Mouse (Mus musculus): Measurements from ENCODE around the gene Atad3a. TPM values are rescaled to one million over a fixed set of nuclear protein-coding genes. Genes with fewer than 3 reads are reported as not detected.
"Not testable (repeated sequence)": the region's sequence is repeated elsewhere in the genome, so short reads cannot be mapped to it uniquely, and the experiment has no call there.

The Atad3a gene
- 73.2 and 75.6 TPM in 2 replicates for polyA plus RNA-seq (2015; fragmentation: Nextera tagmentation; extraction: Ambion mirVana)

- Histone ChIP-seq H3K4me3 (replicated peaks) (peak within 1 kb of the TSS; percentile 82), H3K9ac (peak within 1 kb of the TSS; percentile 85), H3K27ac (peak within 1 kb of the TSS; percentile 71), H3K4me1 (replicated peaks) (peaks cover 40% of the 10 kb centered on the region), H3K9me3 (replicated peaks) (no peaks in the 10 kb centered on the region), H3K4me2 (peak within 1 kb of the TSS; percentile 97), H3K36me3 (peaks cover 27% of the 10 kb centered on the region), H3K27me3 (no peaks in the 10 kb centered on the region)
- under 1% methylated on average over 68 of the region's 68 CpGs for WGBS (ENCODE audit: insufficient replicate concordance)
- DNase-seq (peak; percentile 96), ATAC-seq (ENCODE audit: low read depth) (peak; percentile 98)
Measured at GRCm38 (mm10) chr4:155760613-155761355, at the start of gene Atad3a. TSS of gene Atad3a (minus strand) at chr4:155761093.

GRCm38 (mm10) chr4:155807841-155808240 lies 46.9 kb upstream of the Atad3a start:
- no peaks in the 10 kb centered on the region for H3K9me3 ChIP-seq (replicated peaks)
- no peak overlapping the region for H3K4me3 ChIP-seq (replicated peaks)
- H3K9ac ChIP-seq = no peak overlapping the region
- ATAC-seq (ENCODE audit: low read depth) = no peak
- WGBS (ENCODE audit: insufficient replicate concordance) = 78% methylated on average over 3 of the region's 3 CpGs
- H3K27me3 ChIP-seq = no peaks in the 10 kb centered on the region
- H3K4me2 ChIP-seq = no peak overlapping the region
- peaks cover 64% of the 10 kb centered on the region for H3K36me3 ChIP-seq
- H3K4me1 ChIP-seq (replicated peaks) = peaks cover 38% of the 10 kb centered on the region
- H3K27ac ChIP-seq = no peak overlapping the region
- DNase-seq = no peak

GRCm38 (mm10) chr4:155803340-155804041 lies 42.6 kb upstream of the Atad3a start:
- Histone ChIP-seq H3K36me3 (peaks cover 37% of the 10 kb centered on the region), H3K4me3 (replicated peaks) (peak overlapping the region; percentile 72), H3K4me2 (peak overlapping the region; percentile 90), H3K27me3 (peaks cover 2% of the 10 kb centered on the region), H3K9me3 (replicated peaks) (no peaks in the 10 kb centered on the region), H3K4me1 (replicated peaks) (peaks cover 35% of the 10 kb centered on the region), H3K27ac (peak overlapping the region; percentile 75), H3K9ac (peak overlapping the region; percentile 83)
- ATAC-seq (ENCODE audit: low read depth) (peak; percentile 98), DNase-seq (peak; percentile 92)
- under 1% methylated on average over 58 of the region's 58 CpGs for WGBS (ENCODE audit: insufficient replicate concordance)

GRCm38 (mm10) chr4:155802741-155803339 lies 41.9 kb upstream of the Atad3a start, which contains the start of gene Mrpl20:
TSS of gene Mrpl20 (plus strand) at chr4:155802878.
- H3K4me2 ChIP-seq = peak within 1 kb of the TSS; percentile 90
- 4% methylated on average over 12 of the region's 12 CpGs for WGBS (ENCODE audit: insufficient replicate concordance)
- peaks cover 35% of the 10 kb centered on the region for H3K4me1 ChIP-seq (replicated peaks)
- peak within 1 kb of the TSS; percentile 83 for H3K9ac ChIP-seq
- peaks cover 31% of the 10 kb centered on the region for H3K36me3 ChIP-seq
- DNase-seq (peak; percentile 43), ATAC-seq (ENCODE audit: low read depth) (peak; percentile 64)
- H3K27ac ChIP-seq = peak within 1 kb of the TSS; percentile 75
- H3K9me3 ChIP-seq (replicated peaks) = no peaks in the 10 kb centered on the region
- peak within 1 kb of the TSS; percentile 72 for H3K4me3 ChIP-seq (replicated peaks)
- peaks cover 8% of the 10 kb centered on the region for H3K27me3 ChIP-seq

GRCm38 (mm10) chr4:155802075-155802474 lies 41.2 kb upstream of the Atad3a start:
- no peak overlapping the region for H3K27ac ChIP-seq
- no peaks in the 10 kb centered on the region for H3K9me3 ChIP-seq (replicated peaks)
- no peak overlapping the region for H3K4me3 ChIP-seq (replicated peaks)
- H3K4me2 ChIP-seq = peak overlapping the region; percentile 90
- H3K36me3 ChIP-seq = peaks cover 23% of the 10 kb centered on the region
- peaks cover 35% of the 10 kb centered on the region for H3K4me1 ChIP-seq (replicated peaks)
- H3K9ac ChIP-seq = no peak overlapping the region
- peaks cover 8% of the 10 kb centered on the region for H3K27me3 ChIP-seq
- 94% methylated on average over 1 of the region's 1 CpGs for whole genome bisulfite sequencing (ENCODE audit: insufficient replicate concordance)
- ATAC-seq (ENCODE audit: low read depth) = no peak
- no peak for DNase-seq

GRCm38 (mm10) chr4:155793730-155794129 lies 32.8 kb upstream of the Atad3a start:
- Histone ChIP-seq H3K27ac (no peak overlapping the region), H3K4me3 (replicated peaks) (no peak overlapping the region), H3K4me1 (replicated peaks) (peaks cover 14% of the 10 kb centered on the region), H3K4me2 (no peak overlapping the region), H3K9me3 (replicated peaks) (no peaks in the 10 kb centered on the region), H3K9ac (no peak overlapping the region), H3K27me3 (peaks cover 21% of the 10 kb centered on the region), H3K36me3 (no peaks in the 10 kb centered on the region)
- ATAC-seq (ENCODE audit: low read depth) (no peak), DNase-seq (no peak)
- 59% methylated on average over 2 of the region's 2 CpGs for WGBS (ENCODE audit: insufficient replicate concordance)

- Histone ChIP-seq H3K4me1 (replicated peaks) (peaks cover 22% of the 10 kb centered on the region), H3K9me3 (replicated peaks) (no peaks in the 10 kb centered on the region), H3K9ac (no peak overlapping the region), H3K27ac (no peak overlapping the region), H3K4me3 (replicated peaks) (no peak overlapping the region), H3K27me3 (peaks cover 19% of the 10 kb centered on the region), H3K4me2 (no peak overlapping the region), H3K36me3 (no peaks in the 10 kb centered on the region)
- ATAC-seq (ENCODE audit: low read depth) (no peak), DNase-seq (no peak)
- WGBS (ENCODE audit: insufficient replicate concordance) = 63% methylated on average over 24 of the region's 24 CpGs
Measured at GRCm38 (mm10) chr4:155791240-155791933, 30.5 kb upstream of the Atad3a start.

GRCm38 (mm10) chr4:155790650-155791161 lies 29.8 kb upstream of the Atad3a start:
- Histone ChIP-seq H3K27ac (no peak overlapping the region), H3K4me1 (replicated peaks) (peaks cover 25% of the 10 kb centered on the region), H3K4me2 (no peak overlapping the region), H3K9ac (no peak overlapping the region), H3K27me3 (peaks cover 14% of the 10 kb centered on the region), H3K9me3 (replicated peaks) (no peaks in the 10 kb centered on the region), H3K4me3 (replicated peaks) (no peak overlapping the region), H3K36me3 (no peaks in the 10 kb centered on the region)
- WGBS (ENCODE audit: insufficient replicate concordance) = 53% methylated on average over 3 of the region's 3 CpGs
- DNase-seq = no peak
- peak; percentile 37; the same call in 1 of the 2 replicates for ATAC-seq (ENCODE audit: low read depth)

GRCm38 (mm10) chr4:155790021-155790489 lies 29.2 kb upstream of the Atad3a start, which contains the start of gene Ankrd65:
TSS of gene Ankrd65 (plus strand) at chr4:155790439.
- WGBS (ENCODE audit: insufficient replicate concordance) = 69% methylated on average over 3 of the region's 3 CpGs
- Histone ChIP-seq H3K4me1 (replicated peaks) (peaks cover 32% of the 10 kb centered on the region), H3K4me3 (replicated peaks) (no peak within 1 kb of the TSS), H3K27ac (no peak within 1 kb of the TSS), H3K9me3 (replicated peaks) (no peaks in the 10 kb centered on the region), H3K4me2 (no peak within 1 kb of the TSS), H3K9ac (no peak within 1 kb of the TSS), H3K27me3 (peaks cover 14% of the 10 kb centered on the region), H3K36me3 (no peaks in the 10 kb centered on the region)
- ATAC-seq (ENCODE audit: low read depth) (no peak), DNase-seq (no peak)

GRCm38 (mm10) chr4:155788833-155789232 lies 27.9 kb upstream of the Atad3a start:
- Histone ChIP-seq H3K27me3 (peaks cover 14% of the 10 kb centered on the region), H3K4me1 (replicated peaks) (peaks cover 42% of the 10 kb centered on the region)
- H3K27ac ChIP-seq; H3K4me2 ChIP-seq; H3K9ac ChIP-seq; ATAC-seq (ENCODE audit: low read depth); H3K36me3 ChIP-seq; DNase-seq; H3K4me3 ChIP-seq (replicated peaks); H3K9me3 ChIP-seq (replicated peaks): not testable (repeated sequence)
- 63% methylated on average over 4 of the region's 4 CpGs for WGBS (ENCODE audit: insufficient replicate concordance)

Measured in liver, embryonic 13.5 days (tissue).